Mouse (Mus musculus): ENCODE measurements around the gene Gipc2. TPM values are rescaled to one million over a fixed set of nuclear protein-coding genes. Genes with fewer than 3 reads are reported as not detected.

Gene Gipc2
- polyA plus RNA-seq, 1 experiment from 2014 or later = 1.9 TPM

- WGBS = 91% methylated on average over 8 of the region's 8 CpGs
- no peaks in the 10 kb centered on the region for H3K36me3 ChIP-seq
Observed at GRCm38 (mm10) chr3:152163320-152163719, 2.7 kb downstream of the Gipc2 start.

GRCm38 (mm10) chr3:152160607-152161006 lies 5.4 kb downstream of the Gipc2 start:
- Histone ChIP-seq H3K27ac (replicated peaks) (no peak overlapping the region), H3K4me2 (replicated peaks) (no peak overlapping the region), H3K4me3 (no peak overlapping the region), H3K4me1 (peaks cover 12% of the 10 kb centered on the region), H3K27me3 (peaks cover 10% of the 10 kb centered on the region; the same call in 1 of the 2 replicates), H3K9ac (replicated peaks) (no peak overlapping the region), H3K36me3 (no peaks in the 10 kb centered on the region), H3K9me3 (no peaks in the 10 kb centered on the region)
- 67% methylated on average over 4 of the region's 4 CpGs for WGBS
- no peak for ATAC-seq (replicated peaks)

More at GRCm38 (mm10) chr3:152163320-152163719, 2.7 kb downstream of the Gipc2 start:
- Histone ChIP-seq H3K9me3 (no peaks in the 10 kb centered on the region), H3K9ac (replicated peaks) (no peak overlapping the region), H3K4me2 (replicated peaks) (no peak overlapping the region), H3K4me3 (no peak overlapping the region), H3K27me3 (peaks cover 13% of the 10 kb centered on the region; the same call in 1 of the 2 replicates), H3K27ac (replicated peaks) (no peak overlapping the region), H3K4me1 (peaks cover 26% of the 10 kb centered on the region)
- ATAC-seq (replicated peaks) = no peak

- Histone ChIP-seq H3K4me2 (replicated peaks) (no peak overlapping the region), H3K27me3 (0 out of 2 replicates have a peak, but pooled peaks cover 4% of the 10 kb centered on the region), H3K27ac (replicated peaks) (no peak overlapping the region), H3K36me3 (no peaks in the 10 kb centered on the region), H3K9ac (replicated peaks) (no peak overlapping the region), H3K4me3 (no peak overlapping the region), H3K4me1 (peaks cover 13% of the 10 kb centered on the region), H3K9me3 (no peaks in the 10 kb centered on the region)
- ATAC-seq (replicated peaks) = 0 out of 2 replicates have a peak, but pooled peaks have one; percentile 33
Observed at GRCm38 (mm10) chr3:152159321-152159720, 6.7 kb downstream of the Gipc2 start.

GRCm38 (mm10) chr3:152158344-152159291 lies 7.4 kb downstream of the Gipc2 start:
- no peak overlapping the region for H3K4me2 ChIP-seq (replicated peaks)
- 0 out of 2 replicates have a peak overlapping the region, but pooled peaks have one; percentile 35 for H3K27ac ChIP-seq (replicated peaks)
- H3K4me1 ChIP-seq = peaks cover 13% of the 10 kb centered on the region
- ATAC-seq (replicated peaks) = peak; percentile 78
- H3K4me3 ChIP-seq = no peak overlapping the region
- 46% methylated on average over 10 of the region's 10 CpGs for WGBS
- H3K9me3 ChIP-seq = no peaks in the 10 kb centered on the region
- no peaks in the 10 kb centered on the region for H3K36me3 ChIP-seq
- no peak overlapping the region for H3K9ac ChIP-seq (replicated peaks)
- H3K27me3 ChIP-seq = 0 out of 2 replicates have a peak, but pooled peaks cover 4% of the 10 kb centered on the region

- no peaks in the 10 kb centered on the region for H3K9me3 ChIP-seq
- no peak for ATAC-seq (replicated peaks)
- no peak overlapping the region for H3K4me2 ChIP-seq (replicated peaks)
- no peak overlapping the region for H3K27ac ChIP-seq (replicated peaks)
- H3K27me3 ChIP-seq = no peaks in the 10 kb centered on the region
- H3K36me3 ChIP-seq = no peaks in the 10 kb centered on the region
- 83% methylated on average over 23 of the region's 23 CpGs for WGBS
- H3K4me1 ChIP-seq = peaks cover 13% of the 10 kb centered on the region
- H3K9ac ChIP-seq (replicated peaks) = no peak overlapping the region
- H3K4me3 ChIP-seq = no peak overlapping the region
Observed at GRCm38 (mm10) chr3:152156816-152157496, 9.1 kb downstream of the Gipc2 start.

- Histone ChIP-seq H3K4me1 (peaks cover 13% of the 10 kb centered on the region), H3K27me3 (no peaks in the 10 kb centered on the region), H3K36me3 (no peaks in the 10 kb centered on the region), H3K9me3 (no peaks in the 10 kb centered on the region), H3K4me2 (replicated peaks) (no peak overlapping the region), H3K27ac (replicated peaks) (no peak overlapping the region), H3K4me3 (no peak overlapping the region), H3K9ac (replicated peaks) (no peak overlapping the region)
- peak; percentile 44; the same call in 1 of the 2 replicates for ATAC-seq (replicated peaks)
- WGBS = 31% methylated on average over 11 of the region's 11 CpGs
Observed at GRCm38 (mm10) chr3:152155296-152155948, 10.6 kb downstream of the Gipc2 start.

GRCm38 (mm10) chr3:152154095-152154494 lies 11.9 kb downstream of the Gipc2 start:
- H3K36me3 ChIP-seq = no peaks in the 10 kb centered on the region
- H3K4me3 ChIP-seq = no peak overlapping the region
- H3K4me1 ChIP-seq = peaks cover 10% of the 10 kb centered on the region
- 92% methylated on average over 5 of the region's 5 CpGs for WGBS
- ATAC-seq (replicated peaks) = no peak
- no peaks in the 10 kb centered on the region for H3K27me3 ChIP-seq
- no peak overlapping the region for H3K9ac ChIP-seq (replicated peaks)
- no peak overlapping the region for H3K27ac ChIP-seq (replicated peaks)
- no peaks in the 10 kb centered on the region for H3K9me3 ChIP-seq
- no peak overlapping the region for H3K4me2 ChIP-seq (replicated peaks)

- Histone ChIP-seq H3K4me3 (no peak overlapping the region), H3K36me3 (no peaks in the 10 kb centered on the region), H3K27ac (replicated peaks) (no peak overlapping the region), H3K9me3 (no peaks in the 10 kb centered on the region), H3K9ac (replicated peaks) (no peak overlapping the region), H3K4me1 (peaks cover 8% of the 10 kb centered on the region), H3K27me3 (no peaks in the 10 kb centered on the region), H3K4me2 (replicated peaks) (no peak overlapping the region)
- ATAC-seq (replicated peaks) = no peak
- WGBS = 95% methylated on average over 2 of the region's 2 CpGs
Observed at GRCm38 (mm10) chr3:152153152-152153551, 12.9 kb downstream of the Gipc2 start.

GRCm38 (mm10) chr3:152152483-152152804 lies 13.6 kb downstream of the Gipc2 start:
- no peak overlapping the region for H3K4me3 ChIP-seq
- H3K27me3 ChIP-seq = no peaks in the 10 kb centered on the region
- 0 out of 2 replicates have a peak, but pooled peaks have one; percentile 9 for ATAC-seq (replicated peaks)
- WGBS = 96% methylated on average over 1 of the region's 1 CpGs
- no peak overlapping the region for H3K27ac ChIP-seq (replicated peaks)
- no peak overlapping the region for H3K9ac ChIP-seq (replicated peaks)
- H3K4me2 ChIP-seq (replicated peaks) = no peak overlapping the region
- H3K36me3 ChIP-seq = no peaks in the 10 kb centered on the region
- H3K9me3 ChIP-seq = no peaks in the 10 kb centered on the region
- peaks cover 8% of the 10 kb centered on the region for H3K4me1 ChIP-seq

GRCm38 (mm10) chr3:152151725-152152482 lies 14.1 kb downstream of the Gipc2 start:
- H3K4me2 ChIP-seq (replicated peaks) = peak overlapping the region; percentile 16; the same call in 1 of the 2 replicates
- no peak overlapping the region for H3K27ac ChIP-seq (replicated peaks)
- peaks cover 8% of the 10 kb centered on the region for H3K4me1 ChIP-seq
- H3K9ac ChIP-seq (replicated peaks) = no peak overlapping the region
- H3K4me3 ChIP-seq = peak overlapping the region; percentile 7; the same call in 1 of the 2 replicates
- WGBS = 67% methylated on average over 29 of the region's 29 CpGs
- H3K9me3 ChIP-seq = no peaks in the 10 kb centered on the region
- H3K36me3 ChIP-seq = no peaks in the 10 kb centered on the region
- ATAC-seq (replicated peaks) = peak; percentile 32; the same call in 1 of the 2 replicates
- H3K27me3 ChIP-seq = no peaks in the 10 kb centered on the region

- ATAC-seq (replicated peaks) = no peak
- Histone ChIP-seq H3K9me3 (no peaks in the 10 kb centered on the region), H3K4me3 (no peak overlapping the region), H3K4me1 (no peaks in the 10 kb centered on the region), H3K27ac (replicated peaks) (no peak overlapping the region), H3K9ac (replicated peaks) (no peak overlapping the region), H3K36me3 (no peaks in the 10 kb centered on the region), H3K27me3 (no peaks in the 10 kb centered on the region), H3K4me2 (replicated peaks) (no peak overlapping the region)
- WGBS = 74% methylated on average over 3 of the region's 3 CpGs
Observed at GRCm38 (mm10) chr3:152149863-152150262, 16.2 kb downstream of the Gipc2 start.

Measured in forebrain, embryonic 15.5 days (tissue).